Mouse (Mus musculus) testis, adult 2 months (tissue): ENCODE measurements around the gene Fkbpl. TPM values are rescaled to one million over a fixed set of nuclear protein-coding genes. Genes with fewer than 3 reads are reported as not detected.
A peak's percentile ranks its signal among the peaks of the same experiment; 100 is the strongest.

ENCODE experiments used
- H3K27ac ChIP-seq: fragments of 200-500 bp; 2 replicates; pipeline ENCODE4 v1.5.1; 2012; ENCODE audit warnings: low read depth, low read length; ENCODE audit not compliant: control insufficient read depth, insufficient read depth
- H3K27me3 ChIP-seq: fragments of 200-500 bp; 2 replicates; pipeline ENCODE4 v1.6.1; 2012; ENCODE audit warnings: mild to moderate bottlenecking, low read length, moderate library complexity; ENCODE audit not compliant: control insufficient read depth, insufficient read depth
- H3K36me3 ChIP-seq: fragments of 200-500 bp; 2 replicates; pipeline ENCODE4 v1.6.1; 2012; ENCODE audit warnings: mild to moderate bottlenecking, low read length; ENCODE audit not compliant: control insufficient read depth, insufficient read depth
- H3K4me1 ChIP-seq: fragments of 200-500 bp; 2 replicates; pipeline ENCODE4 v1.6.1; 2012; ENCODE audit warnings: low read length; ENCODE audit not compliant: control insufficient read depth, insufficient read depth
- H3K4me3 ChIP-seq: fragments of 200-500 bp; 2 replicates; pipeline ENCODE4 v1.5.1; 2012; ENCODE audit warnings: low read depth, mild to moderate bottlenecking, low read length, moderate library complexity, mixed read lengths; ENCODE audit not compliant: control insufficient read depth
- CTCF ChIP-seq: fragments of 200-500 bp; IDR thresholded peaks from 2 replicates; pipeline ENCODE4 v1.5.1; 2012; ENCODE audit warnings: low read depth, mild to moderate bottlenecking, inconsistent platforms, low read length, moderate library complexity; ENCODE audit not compliant: control insufficient read depth, insufficient read depth, insufficient replicate concordance
- POLR2A ChIP-seq: fragments of 200-500 bp; IDR thresholded peaks from 2 replicates; pipeline ENCODE4 v1.6.1; 2012; ENCODE audit warnings: low read depth, mild to moderate bottlenecking, inconsistent platforms, low read length, moderate library complexity; ENCODE audit not compliant: control insufficient read depth
- polyA plus RNA-seq: library from polyadenylated mRNA; depleted of rRNA; stranded (reverse); fragments of >200 nt; gene quantifications from 2 replicates; pipeline ENCODE4 v1.2.3, GENCODE M21; 2012

Fkbpl gene
- polyA plus RNA-seq, 1 experiment, result 156 TPM

DNA sequence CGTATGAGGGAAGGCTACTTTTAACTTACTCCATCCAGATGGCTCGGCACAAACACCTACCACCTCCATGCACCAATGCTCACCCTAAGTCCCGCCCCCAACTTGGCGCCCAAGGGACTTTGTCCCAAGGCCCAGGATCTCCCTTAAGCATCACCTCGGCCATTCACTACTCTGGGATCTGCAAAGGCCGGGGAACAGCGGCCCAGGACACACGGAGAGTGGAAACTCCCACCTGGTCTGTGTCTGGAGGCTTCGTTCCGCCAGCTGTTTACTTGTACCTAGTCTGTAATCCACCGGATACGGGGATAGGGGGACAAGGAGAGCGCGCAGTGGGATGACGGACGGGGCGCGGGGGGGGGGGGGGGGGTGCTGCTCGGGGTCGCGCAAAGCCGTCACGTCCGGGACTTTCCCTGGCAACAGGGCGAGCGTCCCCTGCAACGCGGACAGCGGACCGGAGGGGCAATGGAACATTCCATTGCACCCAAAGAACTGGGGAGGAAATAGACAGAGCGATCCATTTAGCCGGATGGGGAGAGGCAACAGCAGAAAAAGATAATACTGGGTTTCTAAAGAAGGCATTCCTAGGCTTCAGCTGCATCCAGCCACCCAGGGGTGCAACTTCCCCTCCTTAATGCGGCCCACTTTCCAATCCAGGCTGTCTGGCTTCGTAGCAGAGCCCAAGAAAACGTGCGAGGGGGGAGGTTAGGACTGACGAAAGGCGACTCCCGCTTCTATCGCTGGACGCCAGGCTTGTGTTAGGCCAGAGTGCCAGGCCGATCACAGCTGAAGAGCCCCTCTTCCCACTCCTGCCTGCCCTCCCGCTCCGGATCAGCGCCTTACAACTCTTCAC, 17.2 kb upstream of the Fkbpl start:
- Histone ChIP-seq H3K36me3 (no peaks in the 10 kb centered on the region), H3K4me1 (peaks cover 48% of the 10 kb centered on the region), H3K27me3 (peaks cover 5% of the 10 kb centered on the region; the same call in 1 of the 2 replicates), H3K27ac (peak overlapping the region; percentile 92), H3K4me3 (peak overlapping the region; percentile 94)
- peak; percentile 48; the same call in 1 of the 2 replicates for TF ChIP-seq POLR2A
- TF ChIP-seq CTCF, result no peak

GRCm38 (mm10) chr17:34627943-34628643, 16.5 kb upstream of the Fkbpl start, which contains the start of gene Ppt2:
Gene Ppt2, minus strand, starts transcription at chr17:34628510.
- peaks cover 5% of the 10 kb centered on the region; the same call in 1 of the 2 replicates for H3K27me3 ChIP-seq
- TF ChIP-seq CTCF (no peak), POLR2A (no peak)
- peak within 1 kb of the TSS; percentile 92 for H3K27ac ChIP-seq
- H3K36me3 ChIP-seq, result no peaks in the 10 kb centered on the region
- H3K4me1 ChIP-seq, result peaks cover 51% of the 10 kb centered on the region
- H3K4me3 ChIP-seq, result peak within 1 kb of the TSS; percentile 94

DNA sequence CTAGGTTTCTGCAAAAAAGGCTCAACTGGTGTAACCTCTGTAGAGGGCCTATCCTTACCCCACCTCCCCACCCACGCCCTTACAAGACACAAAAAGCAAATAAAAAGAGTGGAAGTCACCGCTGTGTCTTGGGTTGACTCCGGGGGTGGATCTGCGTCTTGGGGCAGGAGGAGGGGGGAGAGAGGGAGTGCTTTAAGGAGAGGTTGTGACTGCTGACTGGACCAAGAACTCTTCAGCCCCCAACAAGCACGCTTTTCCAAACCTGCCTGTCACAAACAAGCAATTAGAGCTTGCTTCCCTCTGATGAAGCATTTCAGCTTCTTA, 16.0 kb upstream of the Fkbpl start:
- Histone ChIP-seq H3K4me3 (no peak overlapping the region), H3K36me3 (no peaks in the 10 kb centered on the region), H3K4me1 (peaks cover 51% of the 10 kb centered on the region), H3K27me3 (peaks cover 5% of the 10 kb centered on the region; the same call in 1 of the 2 replicates), H3K27ac (no peak overlapping the region)
- TF ChIP-seq CTCF, result no peak
- TF ChIP-seq POLR2A, result no peak

- TF ChIP-seq CTCF (no peak), POLR2A (no peak)
- peak within 1 kb of the TSS; percentile 92; the same call in 1 of the 2 replicates for H3K27ac ChIP-seq
- H3K4me1 ChIP-seq, result peaks cover 51% of the 10 kb centered on the region
- peaks cover 5% of the 10 kb centered on the region; the same call in 1 of the 2 replicates for H3K27me3 ChIP-seq
- H3K36me3 ChIP-seq, result no peaks in the 10 kb centered on the region
- peak within 1 kb of the TSS; percentile 94 for H3K4me3 ChIP-seq
Observed at GRCm38 (mm10) chr17:34629221-34629751, 15.3 kb upstream of the Fkbpl start, which contains the start of gene Prrt1. Gene Prrt1, plus strand, starts transcription at chr17:34629533.

DNA sequence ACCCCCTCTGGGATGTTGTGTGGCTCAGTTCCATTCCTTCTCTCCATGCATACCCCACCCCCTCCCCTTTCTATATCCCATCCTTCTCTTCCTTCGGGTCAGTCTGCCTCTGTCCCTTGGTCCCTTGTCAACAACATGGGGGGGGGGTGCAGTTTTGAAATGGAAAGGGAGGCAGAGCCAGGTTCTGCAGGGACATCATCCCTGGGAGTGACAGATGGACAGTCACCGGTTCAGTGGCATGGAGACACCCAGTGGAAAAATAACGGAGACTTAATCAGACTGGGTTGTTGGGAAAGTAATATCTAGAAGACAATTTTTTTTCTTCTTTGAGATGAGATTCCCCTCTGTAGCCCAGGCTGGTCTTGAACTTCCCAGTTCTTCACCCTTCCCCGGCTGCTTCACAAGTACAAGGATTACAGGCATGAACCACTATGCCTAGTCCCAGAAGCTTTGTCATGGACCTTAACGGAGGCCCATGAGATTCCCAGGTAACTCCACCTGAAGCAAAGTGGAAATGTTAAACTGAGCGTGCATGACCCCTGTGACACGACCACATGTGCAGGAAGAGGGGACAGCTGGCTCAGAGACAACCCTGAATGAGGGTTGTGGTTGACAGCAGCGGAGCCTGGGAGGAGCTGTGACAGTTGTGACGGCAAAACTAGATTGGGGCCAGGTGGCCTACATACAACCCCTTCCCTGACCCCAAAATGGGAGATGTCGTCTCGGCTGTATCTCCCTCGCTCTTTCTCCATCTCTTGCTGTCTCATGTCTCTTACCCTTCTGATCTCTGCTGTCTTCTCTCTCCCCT, 14.6 kb upstream of the Fkbpl start:
- Histone ChIP-seq H3K4me1 (peaks cover 51% of the 10 kb centered on the region), H3K4me3 (peak overlapping the region; percentile 50), H3K27me3 (peaks cover 5% of the 10 kb centered on the region; the same call in 1 of the 2 replicates), H3K27ac (no peak overlapping the region), H3K36me3 (no peaks in the 10 kb centered on the region)
- TF ChIP-seq CTCF (no peak), POLR2A (no peak)

GRCm38 (mm10) chr17:34630761-34631301, 13.7 kb upstream of the Fkbpl start:
- Histone ChIP-seq H3K27ac (no peak overlapping the region), H3K4me1 (peaks cover 47% of the 10 kb centered on the region), H3K36me3 (no peaks in the 10 kb centered on the region), H3K27me3 (peaks cover 5% of the 10 kb centered on the region; the same call in 1 of the 2 replicates), H3K4me3 (peak overlapping the region; percentile 79)
- TF ChIP-seq CTCF, result no peak
- TF ChIP-seq POLR2A, result no peak
